Mouse (Mus musculus) midbrain, embryonic 12.5 days (tissue): ENCODE data around the gene Fbxl8. TPM values are rescaled to one million over a fixed set of nuclear protein-coding genes. Genes with fewer than 3 reads are reported as not detected.

Experiments used
- ATAC-seq: fragments of 200-750 bp; cut with Nextera tagmentation; 2 replicates; pipeline ENCODE4 v1.8.0; 2017; ENCODE audit warnings: low read depth, moderate TSS enrichment, moderate library complexity; ENCODE audit not compliant: low FRiP score
- H3K27ac ChIP-seq: fragments of 300-500 bp; sonication (generic); replicated peaks from 2 replicates; pipeline ENCODE4 v1.5.1; 2016; ENCODE audit warnings: mild to moderate bottlenecking
- H3K27me3 ChIP-seq: fragments of 300-500 bp; sonication (generic); 2 replicates; pipeline ENCODE4 v1.6.1; 2016; ENCODE audit warnings: mild to moderate bottlenecking
- H3K36me3 ChIP-seq: fragments of 300-500 bp; sonication (generic); 2 replicates; pipeline ENCODE4 v1.6.1; 2016
- H3K4me1 ChIP-seq: fragments of 300-500 bp; sonication (generic); 2 replicates; pipeline ENCODE4 v1.6.1; 2016
- H3K4me2 ChIP-seq: fragments of 300-500 bp; sonication (generic); replicated peaks from 2 replicates; pipeline ENCODE4 v1.6.1; 2016; ENCODE audit warnings: mild to moderate bottlenecking, moderate library complexity
- H3K4me3 ChIP-seq: fragments of 300-500 bp; sonication (generic); 2 replicates; pipeline ENCODE4 v1.5.1; 2016; ENCODE audit warnings: mild to moderate bottlenecking
- H3K9ac ChIP-seq: fragments of 300-500 bp; sonication (generic); replicated peaks from 2 replicates; pipeline ENCODE4 v1.6.1; 2016; ENCODE audit warnings: mild to moderate bottlenecking, moderate library complexity
- H3K9me3 ChIP-seq: fragments of 300-500 bp; sonication (generic); 2 replicates; pipeline ENCODE4 v1.6.1; 2016; ENCODE audit warnings: mild to moderate bottlenecking
- WGBS: fragments of 180-500 bp; shearing (Covaris S2); methylation state at CpG from one replicate; pipeline ENCODE4 v1.1.7; 2016; 5-methylcytosine and 5-hydroxymethylcytosine counted together
- polyA plus RNA-seq: library from polyadenylated mRNA; unstranded; fragments of >200 nt; fragmentation: Nextera tagmentation; extraction: Ambion mirVana; gene quantifications from 2 replicates; pipeline ENCODE4 v1.2.1, GENCODE M21; 2016

Gene Fbxl8
- polyA plus RNA-seq, 1 experiment from 2014 or later: 0.87 TPM

- Histone ChIP-seq H3K9ac (no peak overlapping the region), H3K4me3 (peak overlapping the region; percentile 45; the same call in 1 of the 2 replicates)
Measured at GRCm38 (mm10) chr8:105275387-105275786, 10.9 kb downstream of the Fbxl8 start.

GRCm38 (mm10) chr8:105275840-105276239, 11.4 kb downstream of the Fbxl8 start, which contains the start of gene Nol3:
Nol3 (plus strand) TSS chr8:105276140.
- ATAC-seq: 0 out of 2 replicates have a peak, but pooled peaks have one; percentile 1
- H3K4me1 ChIP-seq: peaks cover 27% of the 10 kb centered on the region

More at GRCm38 (mm10) chr8:105275387-105275786, 10.9 kb downstream of the Fbxl8 start:
- H3K27ac ChIP-seq: no peak overlapping the region
- H3K4me1 ChIP-seq: peaks cover 29% of the 10 kb centered on the region
- ATAC-seq: no peak
- H3K4me2 ChIP-seq: peak overlapping the region; percentile 79
- H3K36me3 ChIP-seq: peaks cover 6% of the 10 kb centered on the region; the same call in 1 of the 2 replicates
- peaks cover 99% of the 10 kb centered on the region for H3K27me3 ChIP-seq
- no peaks in the 10 kb centered on the region for H3K9me3 ChIP-seq
- WGBS: 8% methylated on average over 9 of the region's 11 CpGs

GRCm38 (mm10) chr8:105276292-105277120, 12.1 kb downstream of the Fbxl8 start:
- no peaks in the 10 kb centered on the region for H3K9me3 ChIP-seq
- ATAC-seq: peak; percentile 81
- H3K27ac ChIP-seq: no peak overlapping the region
- peaks cover 27% of the 10 kb centered on the region for H3K4me1 ChIP-seq
- H3K4me3 ChIP-seq: peak overlapping the region; percentile 45
- H3K9ac ChIP-seq: peak overlapping the region; percentile 61
- H3K36me3 ChIP-seq: peaks cover 12% of the 10 kb centered on the region; the same call in 1 of the 2 replicates
- peak overlapping the region; percentile 79 for H3K4me2 ChIP-seq
- 4% methylated on average over 30 of the region's 30 CpGs for WGBS
- H3K27me3 ChIP-seq: peaks cover 95% of the 10 kb centered on the region

More at GRCm38 (mm10) chr8:105275840-105276239, 11.4 kb downstream of the Fbxl8 start, which contains the start of gene Nol3:
- Histone ChIP-seq H3K9me3 (no peaks in the 10 kb centered on the region), H3K36me3 (peaks cover 8% of the 10 kb centered on the region; the same call in 1 of the 2 replicates), H3K27ac (no peak within 1 kb of the TSS), H3K4me3 (peak within 1 kb of the TSS; percentile 45), H3K4me2 (peak within 1 kb of the TSS; percentile 79), H3K27me3 (peaks cover 98% of the 10 kb centered on the region), H3K9ac (peak within 1 kb of the TSS; percentile 61)
- 5% methylated on average over 10 of the region's 10 CpGs for WGBS

- H3K4me2 ChIP-seq: peak overlapping the region; percentile 25; the same call in 1 of the 2 replicates
- WGBS: 2% methylated on average over 28 of the region's 28 CpGs
- 0 out of 2 replicates have a peak, but pooled peaks have one; percentile 8 for ATAC-seq
Measured at GRCm38 (mm10) chr8:105278911-105279334, 14.5 kb downstream of the Fbxl8 start.

GRCm38 (mm10) chr8:105280567-105280966, 16.1 kb downstream of the Fbxl8 start:
- no peaks in the 10 kb centered on the region for H3K9me3 ChIP-seq
- no peak for ATAC-seq
- peaks cover 61% of the 10 kb centered on the region for H3K27me3 ChIP-seq
- H3K4me3 ChIP-seq: no peak overlapping the region
- no peak overlapping the region for H3K4me2 ChIP-seq
- H3K9ac ChIP-seq: no peak overlapping the region
- H3K4me1 ChIP-seq: peaks cover 23% of the 10 kb centered on the region
- peaks cover 43% of the 10 kb centered on the region for H3K36me3 ChIP-seq
- H3K27ac ChIP-seq: no peak overlapping the region
- 71% methylated on average over 3 of the region's 3 CpGs for WGBS

More at GRCm38 (mm10) chr8:105278911-105279334, 14.5 kb downstream of the Fbxl8 start:
- Histone ChIP-seq H3K27ac (no peak overlapping the region), H3K27me3 (peaks cover 77% of the 10 kb centered on the region), H3K9me3 (no peaks in the 10 kb centered on the region), H3K9ac (no peak overlapping the region), H3K4me1 (peaks cover 27% of the 10 kb centered on the region), H3K36me3 (peaks cover 33% of the 10 kb centered on the region), H3K4me3 (peak overlapping the region; percentile 17; the same call in 1 of the 2 replicates)

- Histone ChIP-seq H3K4me2 (no peak overlapping the region), H3K4me3 (no peak overlapping the region), H3K4me1 (peaks cover 18% of the 10 kb centered on the region), H3K36me3 (peaks cover 43% of the 10 kb centered on the region), H3K9me3 (no peaks in the 10 kb centered on the region), H3K27me3 (peaks cover 48% of the 10 kb centered on the region), H3K9ac (no peak overlapping the region), H3K27ac (no peak overlapping the region)
- ATAC-seq: no peak
- WGBS: 94% methylated on average over 12 of the region's 12 CpGs
Measured at GRCm38 (mm10) chr8:105281821-105282220, 17.4 kb downstream of the Fbxl8 start.

GRCm38 (mm10) chr8:105282239-105282638, 17.8 kb downstream of the Fbxl8 start:
- Histone ChIP-seq H3K4me1 (peaks cover 19% of the 10 kb centered on the region), H3K9me3 (no peaks in the 10 kb centered on the region), H3K27ac (no peak overlapping the region), H3K4me3 (no peak overlapping the region), H3K36me3 (peaks cover 43% of the 10 kb centered on the region), H3K27me3 (peaks cover 44% of the 10 kb centered on the region), H3K4me2 (no peak overlapping the region), H3K9ac (no peak overlapping the region)
- 92% methylated on average over 4 of the region's 4 CpGs for WGBS
- no peak for ATAC-seq

GRCm38 (mm10) chr8:105283074-105283473, 18.6 kb downstream of the Fbxl8 start:
- ATAC-seq: peak; percentile 39
- Histone ChIP-seq H3K9me3 (no peaks in the 10 kb centered on the region), H3K4me1 (peaks cover 28% of the 10 kb centered on the region), H3K4me2 (no peak overlapping the region), H3K9ac (no peak overlapping the region), H3K27ac (no peak overlapping the region), H3K36me3 (peaks cover 43% of the 10 kb centered on the region), H3K4me3 (no peak overlapping the region), H3K27me3 (peaks cover 36% of the 10 kb centered on the region)
- 22% methylated on average over 23 of the region's 23 CpGs for whole genome bisulfite sequencing

- Histone ChIP-seq H3K4me1 (peaks cover 38% of the 10 kb centered on the region), H3K27ac (no peak overlapping the region), H3K9me3 (no peaks in the 10 kb centered on the region), H3K9ac (no peak overlapping the region), H3K4me2 (no peak overlapping the region), H3K36me3 (peaks cover 37% of the 10 kb centered on the region), H3K27me3 (peaks cover 21% of the 10 kb centered on the region), H3K4me3 (no peak overlapping the region)
- WGBS: 52% methylated on average over 12 of the region's 12 CpGs
- no peak for ATAC-seq
Measured at GRCm38 (mm10) chr8:105285514-105285913, 21.1 kb downstream of the Fbxl8 start.

GRCm38 (mm10) chr8:105286907-105287306, 22.5 kb downstream of the Fbxl8 start:
- Histone ChIP-seq H3K27ac (no peak overlapping the region), H3K4me2 (peak overlapping the region; percentile 80), H3K27me3 (peaks cover 19% of the 10 kb centered on the region), H3K4me3 (0 out of 2 replicates have a peak overlapping the region, but pooled peaks have one; percentile 2), H3K4me1 (peaks cover 42% of the 10 kb centered on the region), H3K9me3 (no peaks in the 10 kb centered on the region), H3K9ac (no peak overlapping the region), H3K36me3 (peaks cover 27% of the 10 kb centered on the region)
- WGBS: 94% methylated on average over 4 of the region's 4 CpGs
- ATAC-seq: no peak

GRCm38 (mm10) chr8:105288231-105288630, 23.8 kb downstream of the Fbxl8 start:
- Histone ChIP-seq H3K4me3 (peak overlapping the region; percentile 55), H3K4me1 (peaks cover 42% of the 10 kb centered on the region), H3K9me3 (no peaks in the 10 kb centered on the region), H3K36me3 (peaks cover 14% of the 10 kb centered on the region), H3K27ac (peak overlapping the region; percentile 90; the same call in 1 of the 2 replicates), H3K9ac (peak overlapping the region; percentile 34; the same call in 1 of the 2 replicates), H3K4me2 (peak overlapping the region; percentile 80), H3K27me3 (peaks cover 28% of the 10 kb centered on the region)
- no peak for ATAC-seq
- WGBS: 91% methylated on average over 5 of the region's 5 CpGs
